Mouse (Mus musculus): ENCODE data around the gene Ccdc186. TPM values are rescaled to one million over a fixed set of nuclear protein-coding genes. Genes with fewer than 3 reads are reported as not detected.
"Not testable (repeated sequence)": the region's sequence is repeated elsewhere in the genome, so short reads cannot be mapped to it uniquely, and the experiment has no call there.

Gene Ccdc186
- total RNA-seq, 2 experiments from 2014 or later, result 23.1 to 29.0 TPM

- no peak for DNase-seq
These were observed 65.6 kb downstream of the Ccdc186 start for GRCm38 (mm10) chr19:56756412-56756811.

DNA sequence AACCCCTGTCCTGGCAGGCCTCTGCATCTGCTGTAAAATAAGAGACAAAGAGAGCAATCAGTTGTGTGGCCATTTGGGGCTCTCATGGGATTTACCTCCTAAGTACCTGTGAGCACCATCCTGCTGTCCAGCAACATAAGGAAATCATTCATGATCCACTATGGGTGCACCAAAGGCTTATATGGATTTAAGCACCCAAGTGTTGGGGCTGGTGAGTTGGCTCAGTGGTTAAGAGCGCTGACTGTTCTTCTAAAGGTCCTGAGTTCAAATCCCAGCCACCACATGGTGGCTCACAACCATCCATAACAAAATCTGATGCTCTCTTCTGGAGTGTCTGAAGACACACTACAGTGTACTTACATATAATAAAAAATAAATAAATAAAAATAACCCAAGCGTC lies 67.5 kb downstream of the Ccdc186 start:
- not testable (repeated sequence) for DNase-seq

DNA sequence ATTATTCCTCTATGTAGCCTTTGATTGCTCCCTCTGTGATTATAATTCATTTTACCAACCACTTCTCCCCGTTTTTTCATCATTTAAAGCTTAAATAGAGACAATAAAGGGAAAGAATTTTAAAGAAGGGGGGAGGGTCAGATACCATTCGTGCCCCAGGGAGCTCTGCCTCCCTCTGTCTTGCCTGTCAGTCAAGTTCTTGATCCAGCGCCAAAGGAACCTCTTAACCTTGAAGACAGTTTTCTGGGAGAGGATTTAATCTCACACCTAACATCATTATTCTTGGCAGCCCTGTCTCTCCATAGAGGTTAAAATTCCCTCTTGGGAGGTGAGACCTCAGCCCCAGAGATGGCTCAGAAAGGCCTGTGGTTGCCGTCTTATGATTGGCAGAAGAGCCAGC lies 71.3 kb downstream of the Ccdc186 start:
- DNase-seq, result no peak

DNA sequence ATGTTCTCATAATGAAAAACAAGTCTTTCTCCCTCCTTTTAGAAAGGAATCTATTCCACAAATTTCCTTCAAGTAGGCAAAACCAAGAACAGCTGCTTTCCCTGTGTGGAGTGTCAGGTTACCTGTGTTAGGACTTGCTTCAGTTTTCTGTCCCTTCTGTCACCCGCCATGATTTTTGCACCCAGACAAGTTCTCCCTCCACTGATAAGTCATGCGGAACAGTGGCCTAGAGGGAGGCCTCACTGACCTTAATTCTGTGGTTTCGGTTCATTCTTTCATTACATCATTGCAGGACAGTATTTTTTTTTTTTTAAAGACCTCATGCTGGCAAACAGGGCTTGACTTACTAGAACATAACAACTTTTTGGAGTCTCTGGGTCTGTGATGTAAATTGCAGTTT lies 72.6 kb downstream of the Ccdc186 start:
- no peak for DNase-seq

DNA sequence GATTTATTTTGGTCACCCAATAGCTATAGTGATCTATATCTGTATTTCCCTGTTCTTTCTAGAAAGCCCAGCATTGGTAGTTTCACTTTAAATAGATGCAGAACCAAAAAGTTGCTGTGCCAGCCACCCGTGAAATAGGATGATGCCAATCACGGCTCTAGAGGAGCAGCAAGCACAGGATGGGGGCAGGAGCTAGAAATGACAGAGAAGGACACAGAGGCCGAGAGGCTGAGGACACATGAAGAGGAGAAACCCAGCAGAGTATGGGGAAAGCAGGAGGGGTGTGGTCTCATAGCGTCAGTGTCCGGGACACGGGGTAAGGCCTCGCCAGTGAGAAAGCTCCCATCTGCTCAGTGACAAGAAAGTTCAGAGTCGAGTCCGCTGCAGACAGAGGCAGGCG lies 74.1 kb downstream of the Ccdc186 start:
- no peak for DNase-seq

DNA sequence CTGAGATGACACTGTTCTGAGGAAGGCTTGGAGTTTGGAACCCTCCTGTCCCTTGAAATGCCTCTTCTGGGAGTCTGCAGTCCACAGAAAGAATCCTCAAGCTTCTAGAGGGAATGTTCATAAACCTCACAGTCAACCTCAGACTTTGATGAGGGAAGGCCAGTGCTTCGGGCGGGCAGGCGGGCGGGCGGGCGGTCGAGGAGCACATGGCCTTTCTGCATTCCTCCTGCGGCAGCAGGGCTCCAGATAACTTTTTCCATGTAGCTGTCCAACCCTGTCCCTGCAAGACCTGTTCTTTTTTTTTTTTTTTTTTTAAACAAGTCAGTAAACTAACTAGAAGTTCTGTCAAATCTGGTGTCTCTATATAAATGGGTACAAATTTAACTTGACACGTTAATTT lies 75.4 kb downstream of the Ccdc186 start:
- DNase-seq, result no peak

DNA sequence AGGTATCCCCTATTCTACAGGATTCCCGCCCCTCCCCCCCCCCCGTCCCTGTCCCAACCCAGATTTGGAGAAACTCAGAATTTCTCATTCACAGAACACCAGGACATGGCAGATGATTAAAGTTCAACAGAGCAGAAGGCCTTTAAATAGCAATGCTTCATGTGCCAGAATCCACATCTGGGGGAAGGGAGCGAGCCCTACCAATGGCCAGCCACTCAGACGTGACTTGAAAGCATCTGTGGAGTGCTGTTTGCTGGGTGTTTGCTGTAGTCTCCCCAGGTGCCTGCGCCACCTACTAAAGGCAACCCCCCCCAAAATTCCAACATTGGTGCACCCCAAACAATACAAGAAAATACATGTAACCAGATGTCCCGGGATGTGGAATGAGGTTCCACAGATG lies 76.5 kb downstream of the Ccdc186 start:
- no peak for DNase-seq

DNA sequence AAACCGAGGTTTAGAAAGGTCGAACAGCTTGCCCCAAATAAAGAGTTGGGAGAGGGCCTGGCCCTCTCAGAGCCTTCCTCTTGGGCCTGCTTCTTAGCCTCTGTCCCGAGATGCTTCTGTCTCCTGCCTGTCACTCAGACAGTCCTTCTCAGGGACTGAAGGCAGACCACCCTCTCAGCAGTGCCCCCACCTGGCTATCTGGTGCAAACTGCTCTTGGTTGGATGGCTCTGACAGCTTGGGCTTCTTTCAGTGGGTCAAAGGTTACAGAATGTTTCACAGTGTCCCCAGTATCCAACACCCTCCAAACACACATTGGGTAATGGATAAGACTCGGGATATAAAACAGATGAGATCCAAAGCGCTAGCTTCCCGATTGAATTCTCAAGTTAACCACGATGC lies 76.9 kb downstream of the Ccdc186 start:
- no peak for DNase-seq

Other genes with a start within 250 kb of the Ccdc186 start
- 1 to 10 TPM; 1.1 to 1.5 TPM for gene Adrb1, start 100.0 kb downstream of the Ccdc186 start, total RNA-seq (2021)
- not detected for gene Tdrd1, start 4.0 kb upstream of the Ccdc186 start, total RNA-seq (2021)
- gene Vwa2, start 52.1 kb upstream of the Ccdc186 start, total RNA-seq (2021), result not detected
- gene Afap1l2, start 186.0 kb upstream of the Ccdc186 start, total RNA-seq (2021), result 10 to 100 TPM; 14.2 to 22.4 TPM

All from gastrocnemius, postnatal 10 days (tissue).